Mouse (Mus musculus) adrenal gland, adult 2 months (tissue): Measurements from ENCODE around the gene Ctdsp2. TPM values are rescaled to one million over a fixed set of nuclear protein-coding genes. Genes with fewer than 3 reads are reported as not detected.
A peak's percentile ranks its signal among the peaks of the same experiment; 100 is the strongest.

Experiments used
- DNase-seq: peaks from one replicate; pipeline ENCODE4 v3.0.0; 2021
- long read RNA-seq: library from polyadenylated mRNA; stranded (forward); transcript quantifications from one replicate; pipeline ENCODE4 v2.0.0, GENCODE M21; 2021
- polyA plus RNA-seq: library from polyadenylated mRNA; depleted of rRNA; stranded (reverse); fragments of >200 nt; gene quantifications from 2 replicates; pipeline ENCODE4 v1.2.3, GENCODE M21; 2012; rRNA removed
- total RNA-seq, 2 experiments: library from RNA; stranded (reverse); gene quantifications; 2 replicates each; pipeline ENCODE4 v1.2.3; 2021

Gene Ctdsp2
- total RNA-seq (100 to 1,000 TPM in 1 of 2 experiments, 10 to 100 TPM in 1; 75.0 to 119 TPM), polyA plus RNA-seq (98.8 and 100 TPM in 2 replicates)
- long read RNA-seq, full-length matches to known transcripts: 12 of 21 reads
- long read RNA-seq, partial matches to known transcripts: 0 of 21 reads
- long read RNA-seq, other reads (novel, unspliced or antisense): 9 of 21 reads

DNA sequence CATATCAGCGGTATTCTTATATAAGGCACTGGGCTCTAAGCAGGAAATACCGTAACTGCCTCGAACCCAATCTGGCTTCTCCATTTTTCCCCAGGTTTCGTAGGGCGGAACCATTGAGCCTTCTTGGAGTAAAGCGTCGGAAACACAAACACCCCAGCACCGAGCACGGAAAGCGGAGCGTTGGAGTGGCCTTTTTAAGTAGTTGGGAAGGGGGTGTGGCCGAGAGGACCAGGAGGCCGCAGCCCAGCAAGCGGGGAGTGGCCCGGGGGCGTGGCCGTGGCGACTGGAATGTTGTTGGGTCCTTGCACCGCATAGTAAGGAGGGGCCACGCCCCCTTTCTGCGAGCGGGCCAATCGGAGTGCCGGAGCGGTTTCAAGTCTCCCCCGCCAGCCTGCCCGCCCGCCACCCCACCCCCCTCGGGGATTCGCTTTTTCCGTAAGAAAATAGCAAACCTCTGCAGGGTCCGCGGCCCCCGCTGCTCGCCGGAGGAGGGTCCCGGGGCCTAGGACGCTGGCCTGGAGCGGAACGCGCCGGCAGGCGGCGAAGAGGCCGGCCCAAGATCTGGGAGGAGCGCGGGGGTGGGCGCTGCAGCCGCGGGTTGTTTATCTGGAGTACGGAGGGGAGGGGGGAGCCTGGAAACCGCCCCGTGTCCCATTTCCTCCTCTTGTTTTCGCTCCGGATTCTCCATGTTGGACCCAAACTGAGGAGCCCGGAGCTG lies at the start of gene Ctdsp2:
Gene Ctdsp2, plus strand, starts transcription at position 441 of the 718 bp plus-strand sequence.
- DNase-seq: peak; percentile 100

DNA sequence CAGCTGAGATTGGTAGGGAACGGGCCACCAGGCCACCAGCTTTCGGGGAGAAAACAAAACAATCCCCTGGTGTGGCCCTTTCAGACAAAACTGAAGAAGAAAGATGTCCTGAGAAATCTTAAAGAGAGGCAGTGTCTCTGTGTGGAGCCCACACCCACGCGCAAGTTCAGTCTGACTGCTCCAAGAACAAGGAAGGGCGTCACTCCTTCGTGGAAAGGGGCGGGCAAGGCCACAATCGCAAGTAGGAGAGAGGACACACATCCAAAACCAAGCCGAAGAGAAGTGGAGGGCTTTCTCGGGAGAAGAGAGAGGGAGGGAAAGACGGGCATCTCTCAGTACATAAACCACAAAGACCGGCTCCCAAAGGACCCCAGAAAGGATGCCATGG lies 49.7 kb upstream of the Ctdsp2 start:
- no peak for DNase-seq

DNA sequence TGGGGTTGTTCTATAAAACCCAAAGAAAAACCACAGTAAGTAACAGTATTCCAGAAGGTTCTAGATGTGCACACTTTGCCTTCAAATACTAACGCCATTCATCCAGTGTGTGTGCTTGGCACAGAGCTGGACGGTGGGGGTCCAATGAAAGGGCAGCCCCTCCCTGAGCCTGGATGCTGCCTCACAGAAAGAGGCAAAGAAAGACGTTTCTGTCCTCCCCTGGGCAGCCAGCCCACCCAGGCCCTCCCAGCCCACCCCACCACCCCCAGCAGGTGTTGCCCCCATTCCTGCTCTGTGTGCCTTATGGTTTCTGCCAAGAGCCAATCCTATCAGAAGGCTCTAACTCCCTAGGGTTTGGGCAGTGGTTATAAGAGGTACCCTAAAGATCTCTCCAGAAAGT lies 49.0 kb upstream of the Ctdsp2 start:
- DNase-seq: no peak

DNA sequence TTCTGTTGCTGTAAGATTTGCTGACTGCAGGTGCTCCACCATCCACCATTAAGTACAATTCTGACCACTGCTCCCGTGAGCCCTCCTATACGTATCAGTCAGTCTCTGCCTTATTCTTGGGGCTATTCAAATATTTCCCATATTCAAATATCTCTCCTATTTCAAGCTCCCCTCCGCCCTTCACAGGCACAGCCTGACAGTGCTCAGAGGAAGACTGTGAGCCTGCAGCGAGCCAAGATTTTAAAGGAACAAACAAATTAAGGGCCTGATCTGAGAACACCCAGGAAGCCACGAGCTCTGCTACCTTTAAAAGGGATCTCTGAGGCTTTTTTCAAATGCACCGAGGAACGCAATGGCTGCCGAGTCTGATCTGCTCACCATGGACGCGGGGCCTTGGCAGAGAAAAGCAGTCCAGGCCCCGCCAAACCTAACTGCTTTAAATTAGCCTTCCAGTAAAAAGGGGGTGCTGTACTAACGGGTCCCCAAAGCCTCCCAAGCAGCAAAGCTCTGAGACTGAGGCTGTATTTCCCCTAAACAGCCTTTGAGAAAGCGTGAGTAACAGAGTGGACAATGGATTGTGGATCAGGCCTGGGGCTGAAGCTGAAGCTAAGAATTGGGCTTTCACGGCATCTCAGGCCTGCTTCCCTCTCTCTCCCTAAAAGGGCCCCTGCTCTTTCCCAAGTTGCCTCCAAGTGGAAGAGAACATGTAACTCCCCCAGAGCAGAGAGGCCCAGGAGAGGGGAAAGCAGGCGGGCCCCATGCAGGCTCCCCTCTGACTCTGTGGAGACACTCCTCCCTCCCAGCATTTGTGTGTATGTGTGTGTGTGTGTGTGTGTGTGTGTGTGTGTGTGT lies 48.0 kb upstream of the Ctdsp2 start:
- DNase-seq: no peak

DNA sequence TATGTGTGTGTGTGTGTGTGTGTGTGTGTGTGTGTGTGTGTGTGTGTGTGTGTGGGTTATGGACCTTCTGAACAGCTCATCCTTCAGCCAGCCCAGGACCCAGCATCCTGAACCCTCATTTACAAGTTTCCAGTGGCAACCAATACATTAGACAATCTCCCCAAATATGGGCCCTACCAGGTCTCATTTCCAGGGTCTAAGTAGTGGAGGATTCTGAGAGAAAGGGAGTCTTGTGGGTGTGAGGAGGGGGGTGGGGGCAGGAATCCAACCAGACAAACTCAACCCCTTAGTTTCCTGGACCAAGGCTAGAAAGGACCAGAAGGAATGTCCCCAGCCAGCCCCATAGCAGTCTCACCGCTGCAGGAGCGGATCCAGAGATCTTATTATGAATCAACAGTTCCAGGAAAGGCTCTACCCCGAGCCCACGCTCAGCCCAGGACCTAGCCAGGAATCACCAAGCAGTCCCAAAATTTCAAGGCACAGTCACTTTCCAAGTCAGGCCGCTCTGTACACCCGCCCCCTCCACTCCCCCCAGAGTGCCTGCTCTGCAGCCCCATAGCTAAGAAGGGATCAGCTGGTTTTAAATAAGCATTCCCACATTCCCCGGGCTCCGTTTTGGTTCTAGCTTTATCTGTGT lies 47.3 kb upstream of the Ctdsp2 start:
- no peak for DNase-seq

DNA sequence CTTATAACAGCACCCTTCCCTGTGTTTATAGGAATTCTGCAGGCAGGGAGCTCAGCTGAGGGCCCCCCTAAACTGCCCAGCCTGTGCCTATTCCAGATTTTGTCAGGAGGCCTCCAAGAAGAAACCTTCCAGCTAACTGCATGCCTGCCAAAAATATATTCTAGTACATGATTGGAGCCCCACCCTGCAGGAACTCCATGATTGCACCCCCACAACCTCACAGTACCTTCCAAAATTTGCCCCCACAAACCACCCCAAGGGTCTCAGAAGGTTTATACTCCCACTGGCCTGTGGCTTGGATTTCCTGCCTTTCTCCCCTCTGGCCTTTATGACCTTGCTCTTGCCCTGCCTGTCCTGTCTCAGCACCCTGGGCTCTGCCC lies 46.8 kb upstream of the Ctdsp2 start:
- DNase-seq: no peak

DNA sequence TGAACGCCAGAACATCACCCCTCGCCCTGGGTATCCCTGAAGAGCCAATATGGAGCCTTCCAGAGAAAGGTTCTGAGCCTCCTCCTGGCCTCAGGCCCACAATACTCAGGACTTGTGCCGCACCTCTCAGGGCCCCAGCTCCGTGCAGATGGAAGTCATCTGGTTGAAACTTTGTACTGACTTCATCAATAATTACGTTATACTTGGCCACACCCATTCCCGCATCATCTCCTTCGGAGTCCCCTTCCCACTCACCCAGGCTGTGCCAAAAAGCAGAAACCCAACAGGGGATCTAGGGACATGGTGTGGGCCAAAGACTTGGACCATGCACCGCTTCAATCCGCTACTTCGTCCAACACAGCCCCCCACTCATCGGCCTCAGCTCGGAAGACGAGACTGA lies 44.0 kb upstream of the Ctdsp2 start:
- DNase-seq: no peak

DNA sequence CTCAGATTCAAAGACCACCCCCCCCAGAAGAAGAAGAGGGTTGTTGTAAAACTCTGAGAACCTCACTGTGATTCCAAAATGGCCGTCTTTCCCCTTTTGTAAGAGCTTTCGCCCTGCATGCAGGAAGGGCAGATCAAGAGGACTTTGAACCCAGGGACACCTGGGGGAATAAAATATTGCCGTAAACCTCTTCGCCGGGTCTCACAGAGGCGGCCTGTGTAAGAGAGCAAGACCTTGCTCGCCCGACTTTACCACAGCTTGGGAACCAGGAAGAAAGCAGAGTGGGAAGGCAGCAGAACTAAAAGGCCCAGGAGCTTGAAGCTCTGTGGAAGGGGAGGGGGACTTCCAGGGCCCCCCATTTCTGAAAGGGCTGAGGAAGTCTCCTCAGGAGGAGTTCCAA lies 43.4 kb upstream of the Ctdsp2 start:
- no peak for DNase-seq

DNA sequence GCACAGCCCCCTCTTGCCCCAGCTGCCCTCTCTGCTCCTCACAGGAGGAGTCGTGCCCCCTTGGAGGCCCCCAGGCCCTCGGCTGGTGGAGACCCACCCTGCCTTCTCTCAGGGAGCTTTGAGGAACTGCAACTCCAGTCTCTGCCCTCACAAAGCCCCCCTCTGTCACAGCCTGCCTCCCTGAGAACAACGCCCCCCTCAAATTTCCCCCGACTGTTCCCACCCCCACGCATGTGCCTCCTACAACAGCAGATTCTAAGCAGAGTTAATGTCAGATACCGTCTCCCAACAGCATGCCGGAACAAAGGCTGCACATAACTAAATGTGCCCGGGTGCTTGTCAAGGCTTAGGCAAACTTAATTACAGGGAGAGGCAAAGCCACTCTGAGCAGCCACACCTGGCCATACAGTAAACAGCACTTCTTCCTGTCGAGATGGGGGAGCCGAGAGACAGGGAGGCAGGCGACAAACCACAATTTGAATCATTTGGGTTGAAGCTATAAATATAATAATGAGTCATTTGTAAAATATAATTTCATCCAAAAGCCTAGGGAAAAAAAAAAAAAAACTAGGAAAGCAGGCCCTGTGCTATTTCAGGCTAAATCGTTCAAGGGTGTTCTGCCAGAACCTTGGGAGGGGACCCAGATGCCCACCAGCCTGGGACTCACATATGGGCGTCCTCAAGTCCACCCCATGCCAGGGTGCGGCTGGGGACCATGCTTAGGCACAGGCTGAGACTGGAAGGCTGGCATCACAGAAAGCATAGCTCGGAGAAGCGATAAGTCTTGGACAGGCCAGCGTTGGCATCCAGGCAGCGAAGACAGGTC lies 42.7 kb upstream of the Ctdsp2 start:
- no peak for DNase-seq

DNA sequence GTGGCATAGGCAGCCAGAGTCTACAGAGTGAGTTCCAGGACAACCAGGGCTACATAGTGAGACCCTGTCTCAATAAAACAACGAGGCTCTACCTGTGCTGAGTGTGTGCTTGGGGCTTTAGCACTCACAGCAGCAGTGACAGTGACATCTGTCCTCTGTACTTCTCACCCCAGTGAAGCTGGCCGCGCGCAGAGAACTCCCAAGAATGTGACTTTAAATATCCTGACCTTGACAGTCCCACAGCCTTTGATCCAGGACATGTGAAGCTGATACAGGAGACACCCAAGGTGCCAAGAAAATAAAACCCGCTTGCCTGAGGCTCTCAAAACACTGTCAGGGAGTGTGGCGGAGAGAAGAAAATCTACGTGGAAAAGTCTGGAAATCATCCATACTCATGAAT lies 37.6 kb upstream of the Ctdsp2 start:
- DNase-seq: no peak

DNA sequence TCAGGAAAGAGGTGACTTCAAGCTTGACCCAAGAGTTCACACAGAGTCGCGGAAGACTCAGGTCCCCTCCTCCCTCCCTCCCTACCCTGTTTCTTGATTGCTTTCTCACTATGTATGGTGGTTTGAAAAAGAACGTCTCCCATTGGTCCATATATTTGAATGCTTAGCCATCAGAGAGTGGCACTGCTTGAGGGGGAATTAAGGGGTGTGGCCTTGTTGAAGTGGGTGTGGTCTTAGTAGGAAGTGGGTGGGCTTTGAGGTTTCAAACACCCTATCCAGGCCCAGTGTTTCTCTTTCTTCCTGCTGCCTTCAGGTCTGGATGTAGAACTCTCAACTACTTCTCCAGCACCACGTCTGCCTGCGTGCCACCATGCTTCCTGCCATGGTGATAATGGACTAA lies 33.0 kb upstream of the Ctdsp2 start:
- DNase-seq: no peak

DNA sequence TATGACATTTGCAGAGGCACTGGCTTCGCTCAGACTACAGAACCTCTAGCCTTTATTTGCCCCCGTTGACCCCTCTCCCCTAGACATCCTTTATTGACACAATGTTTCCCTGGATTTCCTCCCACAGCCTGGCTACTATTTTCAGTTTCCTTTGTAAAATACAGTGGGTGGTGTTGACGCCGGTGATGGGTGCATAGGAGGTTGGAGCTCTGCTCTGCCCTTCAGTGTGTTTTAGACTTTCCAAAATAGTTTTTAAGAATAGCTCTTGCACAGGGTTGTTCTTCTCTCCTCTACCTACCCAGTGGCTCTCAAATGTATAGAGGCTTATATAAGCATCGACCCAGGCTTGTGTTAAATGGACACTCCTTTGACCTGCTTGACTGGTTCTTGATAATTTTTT lies 28.7 kb upstream of the Ctdsp2 start:
- no peak for DNase-seq

DNA sequence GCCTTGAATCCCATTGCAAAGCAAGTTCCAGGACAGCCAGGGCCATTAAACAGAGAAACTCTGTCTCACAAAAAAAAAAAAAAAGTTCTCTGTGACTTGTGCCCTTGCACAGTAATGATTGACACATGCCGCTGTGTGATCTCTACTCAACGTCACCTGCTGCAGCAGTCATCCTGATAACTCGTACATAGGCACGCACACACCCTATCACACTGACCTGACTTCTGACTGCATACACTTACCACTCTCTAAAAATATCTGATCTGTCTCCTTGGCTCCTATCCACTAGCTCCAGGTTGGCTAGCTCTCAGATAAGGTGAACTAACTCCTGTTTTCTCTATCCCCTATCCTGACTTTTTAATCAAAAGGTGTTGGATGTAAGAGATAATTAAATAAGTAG lies 27.9 kb upstream of the Ctdsp2 start:
- DNase-seq: no peak

DNA sequence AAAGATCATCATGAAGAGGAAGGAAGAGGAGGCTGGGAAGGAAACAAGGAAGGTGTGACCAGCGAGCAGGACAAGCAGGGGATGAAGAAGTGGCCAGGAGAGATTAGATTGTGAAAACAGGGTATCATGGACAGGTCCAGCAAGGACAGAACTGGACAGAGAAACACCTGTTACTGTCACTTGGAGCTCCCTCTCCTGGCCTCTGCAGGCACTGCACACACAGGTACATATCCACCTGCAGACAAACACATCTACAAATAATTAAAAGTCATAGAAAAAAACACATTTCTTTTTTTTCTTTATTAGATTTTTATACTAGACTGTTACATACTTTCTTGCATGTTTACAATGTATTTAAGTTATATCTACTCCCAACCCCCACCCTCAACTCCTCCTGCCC lies 26.1 kb upstream of the Ctdsp2 start:
- DNase-seq: no peak

DNA sequence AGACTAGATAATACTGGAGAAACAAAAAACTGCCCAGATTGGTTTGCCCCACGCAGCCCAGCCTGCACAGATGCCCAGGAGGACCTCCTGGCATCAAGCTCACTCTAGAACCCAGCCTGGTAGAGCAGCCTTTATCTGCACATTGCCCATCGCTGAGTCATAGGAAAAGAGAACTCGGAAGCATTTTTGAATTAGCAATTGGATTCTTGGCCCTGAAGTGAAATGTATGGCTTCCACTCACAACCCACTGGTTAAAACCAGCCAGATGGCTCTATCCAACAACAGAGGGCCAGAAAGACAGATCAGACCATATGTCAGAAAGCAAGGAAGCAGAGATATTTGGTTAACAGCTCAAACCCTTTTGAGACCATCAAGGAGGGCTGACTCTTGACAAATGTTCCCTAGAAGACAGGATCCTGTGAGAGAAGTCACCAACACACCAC lies 25.5 kb upstream of the Ctdsp2 start:
- no peak for DNase-seq

DNA sequence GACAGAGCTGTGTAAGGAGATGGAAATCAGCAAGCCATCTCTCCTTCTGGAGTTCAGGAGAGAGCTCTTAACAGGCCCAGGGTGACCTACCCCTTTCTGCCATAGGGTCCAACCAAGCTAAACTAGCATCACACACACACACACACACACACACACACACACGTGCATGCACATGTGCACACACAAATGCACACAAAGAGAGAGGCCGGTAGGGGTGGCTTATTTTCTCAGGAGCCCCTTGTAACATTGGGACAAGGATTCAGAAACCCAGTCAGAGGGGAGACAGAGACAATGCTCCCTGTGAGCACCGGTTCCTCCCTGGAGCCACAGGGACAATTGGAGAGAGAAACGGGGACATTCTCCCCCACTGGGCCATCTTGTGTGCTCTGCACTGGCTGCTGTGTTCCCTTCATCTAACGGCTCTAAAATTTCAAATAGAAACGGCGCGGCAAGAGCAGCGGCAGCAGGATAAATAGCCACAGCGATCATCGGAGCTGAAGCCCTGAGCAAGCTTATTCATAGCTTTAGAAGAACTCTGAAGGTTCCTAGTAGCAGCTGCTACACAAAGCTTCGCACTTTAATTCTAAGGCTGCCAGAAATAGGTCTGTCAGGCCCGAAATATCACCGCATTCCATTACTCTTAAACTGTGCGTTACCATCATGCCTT lies 21.7 kb upstream of the Ctdsp2 start:
- DNase-seq: no peak

DNA sequence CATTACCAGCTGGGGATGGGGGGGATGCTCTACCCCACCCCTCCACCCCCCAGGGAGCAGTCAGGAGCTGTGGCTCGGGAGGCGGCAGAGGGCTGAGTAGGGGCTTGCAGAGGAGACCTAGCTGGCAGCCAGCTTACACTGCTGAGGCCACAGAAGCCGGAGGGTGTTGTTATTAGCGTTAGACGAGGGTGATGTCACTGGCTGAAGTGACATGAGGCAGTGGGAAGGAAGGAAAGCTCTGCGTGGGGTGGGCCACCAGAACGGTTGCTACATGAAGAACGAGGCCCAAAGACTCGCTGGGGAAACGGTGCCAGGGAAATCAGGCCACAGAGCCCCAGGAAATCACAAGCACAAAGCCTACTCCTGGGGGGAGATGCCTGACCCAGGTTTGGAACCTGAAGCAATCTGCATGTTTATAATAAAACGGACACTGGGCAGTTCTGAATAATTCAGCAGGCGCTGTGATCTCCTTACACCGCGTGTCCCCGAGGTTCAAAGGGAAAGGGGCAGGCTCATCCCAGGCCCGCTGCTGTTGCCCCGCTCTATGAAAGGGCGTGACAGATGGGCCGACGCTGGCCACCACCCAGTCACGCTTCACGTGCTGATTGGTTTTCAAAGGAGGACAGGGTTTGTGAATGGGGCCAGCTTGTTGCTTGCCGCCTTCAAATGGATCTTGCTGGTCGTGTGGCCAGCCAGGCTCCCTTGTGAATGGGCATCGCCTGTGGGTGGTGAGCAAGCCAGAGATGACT lies 21.0 kb upstream of the Ctdsp2 start:
- DNase-seq: peak; percentile 76

DNA sequence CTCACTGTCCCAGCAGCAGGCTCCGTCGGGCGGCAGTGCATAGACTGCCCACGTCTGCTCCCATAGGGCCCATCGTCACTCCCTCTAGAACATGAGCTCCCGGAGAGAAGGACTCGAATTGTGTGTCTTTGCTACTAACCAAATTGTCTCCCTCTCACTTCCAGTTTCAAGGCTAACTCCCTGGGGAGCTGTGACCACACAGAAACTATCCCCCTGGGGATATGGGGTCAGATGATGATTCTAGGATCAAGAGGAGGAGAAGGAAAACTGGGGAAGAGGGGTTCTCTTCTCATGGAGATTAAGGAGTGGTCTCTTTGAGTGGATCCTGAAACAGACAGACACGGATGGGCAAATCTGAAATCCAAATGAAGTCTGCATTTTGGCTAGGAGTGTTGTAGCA lies 18.0 kb upstream of the Ctdsp2 start:
- no peak for DNase-seq

DNA sequence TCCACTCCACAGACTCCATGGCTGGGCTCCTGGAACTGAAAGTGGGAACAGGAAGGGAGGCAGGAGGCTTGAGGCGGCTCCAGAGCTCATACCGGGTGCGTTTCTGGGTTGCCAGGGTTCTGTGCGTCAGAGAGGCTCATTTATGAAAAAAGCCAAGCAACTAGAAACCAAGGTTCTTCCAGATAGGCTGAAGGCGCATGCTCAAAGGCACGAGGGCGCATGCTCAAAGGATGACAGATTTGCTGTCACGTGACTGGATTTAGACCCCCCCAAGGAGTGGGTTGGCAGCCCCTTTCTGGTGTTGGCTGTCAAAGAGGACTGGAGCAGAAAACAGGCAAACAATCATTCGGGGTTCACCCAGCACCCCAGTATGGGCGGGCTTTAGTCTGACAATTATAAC lies 16.8 kb upstream of the Ctdsp2 start:
- DNase-seq: peak; percentile 68

DNA sequence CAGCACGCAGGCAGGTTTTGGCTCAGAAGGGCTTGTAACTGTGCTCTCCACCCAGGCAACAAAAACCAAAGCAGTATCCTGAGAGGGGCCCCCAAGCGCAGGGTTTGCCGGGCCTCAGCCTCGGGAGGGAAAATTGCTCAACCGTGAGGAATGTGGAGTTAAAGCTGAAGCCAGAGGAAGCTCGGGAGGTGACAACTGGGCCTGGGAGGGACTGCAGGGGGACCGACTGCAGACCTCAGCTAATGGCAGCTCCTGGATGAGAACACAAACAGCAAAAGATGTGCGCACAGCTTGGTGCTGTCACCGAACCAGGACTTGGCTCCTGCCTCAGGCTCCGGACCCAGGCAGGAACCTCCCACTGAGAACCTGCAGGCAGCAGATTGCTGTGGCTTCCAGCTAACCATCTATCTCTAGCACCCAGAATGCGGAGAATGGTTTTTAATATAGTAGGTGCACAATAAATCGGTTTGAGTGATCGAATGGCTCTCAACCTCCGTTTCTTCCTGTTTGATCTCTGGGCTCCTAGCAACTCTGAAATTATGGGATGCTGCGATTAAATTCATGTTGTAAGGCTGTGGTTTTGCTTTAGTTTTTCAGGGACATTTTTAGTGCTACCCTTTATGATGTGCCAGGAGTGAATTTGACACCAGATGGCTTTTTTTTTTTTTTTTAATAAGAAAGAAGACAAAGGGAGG lies 16.1 kb upstream of the Ctdsp2 start:
- peak; percentile 79 for DNase-seq
